Mouse (Mus musculus) intestine, postnatal 0 days (tissue): ENCODE measurements around the gene Ncoa6. TPM values are rescaled to one million over a fixed set of nuclear protein-coding genes. Genes with fewer than 3 reads are reported as not detected.
A peak's percentile ranks its signal among the peaks of the same experiment; 100 is the strongest.

Experiments
- ATAC-seq: fragments of 200-750 bp; cut with Nextera tagmentation; 2 replicates; pipeline ENCODE4 v1.8.0; 2017; ENCODE audit warnings: mild to moderate bottlenecking, moderate TSS enrichment, moderate library complexity
- H3K27ac ChIP-seq: fragments of 300-500 bp; sonication (generic); 2 replicates; pipeline ENCODE4 v1.5.1; 2014; ENCODE audit warnings: mild to moderate bottlenecking, low read depth, low read length, moderate library complexity
- H3K27me3 ChIP-seq: fragments of 300-500 bp; sonication (generic); replicated peaks from 2 replicates; pipeline ENCODE4 v1.6.1; 2014; ENCODE audit warnings: low read length, mixed read lengths; ENCODE audit not compliant: control insufficient read depth, insufficient read depth
- H3K36me3 ChIP-seq: fragments of 300-500 bp; sonication (generic); 2 replicates; pipeline ENCODE4 v1.6.1; 2014; ENCODE audit warnings: mild to moderate bottlenecking, moderate library complexity; ENCODE audit not compliant: control insufficient read depth, insufficient read depth
- H3K4me1 ChIP-seq: fragments of 300-500 bp; sonication (generic); replicated peaks from 2 replicates; pipeline ENCODE4 v1.6.1; 2014; ENCODE audit warnings: antibody characterized with exemption, low read length, mixed read lengths; ENCODE audit not compliant: control insufficient read depth, insufficient read depth
- H3K4me2 ChIP-seq: fragments of 300-500 bp; sonication (generic); replicated peaks from 2 replicates; pipeline ENCODE4 v1.6.1; 2014; ENCODE audit warnings: low read depth, mild to moderate bottlenecking, moderate library complexity
- H3K4me3 ChIP-seq: fragments of 300-500 bp; sonication (generic); 2 replicates; pipeline ENCODE4 v1.5.1; 2014; ENCODE audit warnings: low read depth, low read length
- H3K9ac ChIP-seq: fragments of 300-500 bp; sonication (generic); 2 replicates; pipeline ENCODE4 v1.6.1; 2014; ENCODE audit warnings: mild to moderate bottlenecking, low read depth, low read length
- H3K9me3 ChIP-seq: fragments of 300-500 bp; sonication (generic); 2 replicates; pipeline ENCODE4 v1.6.1; 2016; ENCODE audit warnings: mixed run types; ENCODE audit not compliant: control insufficient read depth
- CTCF ChIP-seq: sonication (generic); IDR thresholded peaks from 2 replicates; pipeline ENCODE4 v1.5.1; 2016; ENCODE audit warnings: low read depth, mild to moderate bottlenecking, control low read depth, antibody characterized with exemption, moderate library complexity
- WGBS: fragments of 180-500 bp; shearing (Covaris S2); extraction: QIAGEN DNeasy Blood & Tissue Kit; methylation state at CpG from one replicate; pipeline ENCODE4 v1.1.7; 2014; 5-methylcytosine and 5-hydroxymethylcytosine counted together
- polyA plus RNA-seq: library from polyadenylated mRNA; unstranded; fragments of >200 nt; fragmentation: Nextera tagmentation; extraction: Ambion mirVana; gene quantifications from 2 replicates; pipeline ENCODE4 v1.2.1, GENCODE M21; 2015

The Ncoa6 gene
- polyA plus RNA-seq, 1 experiment from 2014 or later = 14.9 TPM

GRCm38 (mm10) chr2:155512479-155512878, 38.8 kb upstream of the Ncoa6 start:
- no peaks in the 10 kb centered on the region for H3K9me3 ChIP-seq
- peak; percentile 84 for TF ChIP-seq CTCF
- ATAC-seq = no peak
- no peaks in the 10 kb centered on the region for H3K36me3 ChIP-seq
- no peak overlapping the region for H3K4me2 ChIP-seq
- no peaks in the 10 kb centered on the region for H3K4me1 ChIP-seq
- WGBS = 54% methylated on average over 4 of the region's 4 CpGs
- no peak overlapping the region for H3K9ac ChIP-seq
- no peak overlapping the region for H3K27ac ChIP-seq
- H3K27me3 ChIP-seq = peaks cover 6% of the 10 kb centered on the region; the same call in 1 of the 2 replicates
- H3K4me3 ChIP-seq = no peak overlapping the region

- Histone ChIP-seq H3K9me3 (no peaks in the 10 kb centered on the region), H3K4me1 (no peaks in the 10 kb centered on the region), H3K4me3 (no peak overlapping the region), H3K9ac (no peak overlapping the region), H3K36me3 (no peaks in the 10 kb centered on the region), H3K27ac (no peak overlapping the region), H3K27me3 (no peaks in the 10 kb centered on the region), H3K4me2 (no peak overlapping the region)
- TF ChIP-seq CTCF = no peak
- ATAC-seq = no peak
- 74% methylated on average over 10 of the region's 10 CpGs for WGBS
Observed at GRCm38 (mm10) chr2:155507721-155508470, 34.2 kb upstream of the Ncoa6 start.

GRCm38 (mm10) chr2:155505811-155506210, 32.1 kb upstream of the Ncoa6 start:
- no peak overlapping the region for H3K4me2 ChIP-seq
- H3K9me3 ChIP-seq = no peaks in the 10 kb centered on the region
- no peak overlapping the region for H3K4me3 ChIP-seq
- no peak for ATAC-seq
- no peak overlapping the region for H3K9ac ChIP-seq
- H3K27me3 ChIP-seq = no peaks in the 10 kb centered on the region
- no peak for TF ChIP-seq CTCF
- WGBS = 86% methylated on average over 9 of the region's 9 CpGs
- no peak overlapping the region for H3K27ac ChIP-seq
- H3K36me3 ChIP-seq = no peaks in the 10 kb centered on the region
- no peaks in the 10 kb centered on the region for H3K4me1 ChIP-seq

- H3K36me3 ChIP-seq = no peaks in the 10 kb centered on the region
- no peaks in the 10 kb centered on the region for H3K4me1 ChIP-seq
- H3K4me2 ChIP-seq = no peak overlapping the region
- H3K9ac ChIP-seq = no peak overlapping the region
- no peak for ATAC-seq
- H3K9me3 ChIP-seq = no peaks in the 10 kb centered on the region
- no peak for TF ChIP-seq CTCF
- H3K27me3 ChIP-seq = no peaks in the 10 kb centered on the region
- 54% methylated on average over 13 of the region's 13 CpGs for WGBS
- no peak overlapping the region for H3K4me3 ChIP-seq
- H3K27ac ChIP-seq = no peak overlapping the region
Observed at GRCm38 (mm10) chr2:155504440-155505355, 31.0 kb upstream of the Ncoa6 start.

GRCm38 (mm10) chr2:155502596-155502995, 28.9 kb upstream of the Ncoa6 start:
- H3K27ac ChIP-seq = no peak overlapping the region
- no peak for ATAC-seq
- H3K4me3 ChIP-seq = no peak overlapping the region
- no peaks in the 10 kb centered on the region for H3K36me3 ChIP-seq
- H3K9ac ChIP-seq = no peak overlapping the region
- WGBS = 64% methylated on average over 7 of the region's 7 CpGs
- TF ChIP-seq CTCF = no peak
- no peaks in the 10 kb centered on the region for H3K4me1 ChIP-seq
- no peak overlapping the region for H3K4me2 ChIP-seq
- H3K9me3 ChIP-seq = no peaks in the 10 kb centered on the region
- no peaks in the 10 kb centered on the region for H3K27me3 ChIP-seq

- Histone ChIP-seq H3K4me3 (no peak overlapping the region), H3K4me2 (no peak overlapping the region)
- ATAC-seq = no peak
Observed at GRCm38 (mm10) chr2:155490998-155491397, 17.3 kb upstream of the Ncoa6 start.

More at GRCm38 (mm10) chr2:155490998-155491397, 17.3 kb upstream of the Ncoa6 start:
- Histone ChIP-seq H3K9ac (no peak overlapping the region), H3K27me3 (no peaks in the 10 kb centered on the region), H3K4me1 (no peaks in the 10 kb centered on the region), H3K9me3 (no peaks in the 10 kb centered on the region), H3K36me3 (no peaks in the 10 kb centered on the region), H3K27ac (no peak overlapping the region)
- 80% methylated on average over 6 of the region's 6 CpGs for WGBS
- no peak for TF ChIP-seq CTCF
